Mouse (Mus musculus) Patski (cell line): Measurements from ENCODE around the gene Armt1. TPM values are rescaled to one million over a fixed set of nuclear protein-coding genes. Genes with fewer than 3 reads are reported as not detected.
"Not testable (repeated sequence)": the region's sequence is repeated elsewhere in the genome, so short reads cannot be mapped to it uniquely, and the experiment has no call there.

Experiments
- ATAC-seq: fragments of 100-300 bp; one replicate; pipeline ENCODE4 v1.8.0; 2021
- CTCF ChIA-PET: fragments of 350-600 bp; sonication (Branson Sonifier 250); formaldehyde crosslinking; loops from one replicate; lab custom pipeline; 2022; ENCODE audit warnings: inconsistent platforms; lab: Charles Lee
- POLR2A ChIA-PET: fragments of 350-600 bp; sonication (Branson Sonifier 250); formaldehyde crosslinking; loops from one replicate; lab custom pipeline; 2022; ENCODE audit warnings: antibody characterized with exemption, inconsistent platforms; lab: Charles Lee
- DNase-seq: peaks from one replicate; pipeline ENCODE4 v3.0.0-alpha.2; 2011; ENCODE audit warnings: low read depth, low spot score
- H3K27me3 ChIP-seq: fragments of 371-371 bp; one replicate; pipeline ENCODE4 v1.5.1; 2021
- CTCF ChIP-seq: fragments of 100-300 bp; IDR thresholded peaks from one replicate; pipeline ENCODE4 v1.5.1; 2021
- in situ Hi-C: fragments of 300-500 bp; cut with MboI; formaldehyde crosslinking; loops from 3 replicates; pipeline ENCODE4 v1.11.1; 2018; ENCODE audit warnings: low pct_unique_long_range_greater_than_20kb, mixed read lengths
- polyA plus RNA-seq: library from polyadenylated mRNA; unstranded; gene quantifications from one replicate; pipeline ENCODE4 v1.2.3, GENCODE M21; 2021

Armt1 gene
- polyA plus RNA-seq, 1 experiment from 2014 or later: 26.5 TPM

DNA sequence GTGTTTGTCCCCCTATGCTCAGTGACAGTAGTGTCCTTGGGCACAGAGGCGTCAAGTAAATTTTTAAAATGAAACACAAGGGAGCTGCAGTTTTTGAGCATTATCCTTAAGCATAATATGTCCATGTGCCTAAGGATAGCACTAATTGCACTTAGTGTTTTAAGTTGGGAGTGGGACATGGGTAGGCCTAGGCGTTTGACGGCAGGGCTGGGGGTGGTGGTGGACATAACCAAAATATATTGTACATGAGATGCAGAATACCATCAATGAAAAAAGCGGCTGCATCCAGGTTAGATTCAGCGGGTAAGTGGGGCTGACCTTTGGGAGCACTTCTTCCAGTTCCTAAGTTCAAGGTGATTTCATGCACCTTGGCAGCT lies 533 bp upstream of the Armt1 start:
- POLR2A ChIA-PET: interaction anchor here (0.7 to 2.1 kb wide), 4 partner anchors 9 to 942 kb away, joined by 5 to 6 read pairs (median 5); no protein-coding TSS in a partner anchor
- DNase-seq: no peak
- CTCF ChIA-PET: interaction anchor here (1.6 kb wide), 1 partner anchor 20 kb away, joined by 4 read pairs; no protein-coding TSS in a partner anchor
- no peaks in the 10 kb centered on the region for H3K27me3 ChIP-seq
- ATAC-seq: no peak
- no peak for TF ChIP-seq CTCF
- in situ Hi-C loops: no loop called here

DNA sequence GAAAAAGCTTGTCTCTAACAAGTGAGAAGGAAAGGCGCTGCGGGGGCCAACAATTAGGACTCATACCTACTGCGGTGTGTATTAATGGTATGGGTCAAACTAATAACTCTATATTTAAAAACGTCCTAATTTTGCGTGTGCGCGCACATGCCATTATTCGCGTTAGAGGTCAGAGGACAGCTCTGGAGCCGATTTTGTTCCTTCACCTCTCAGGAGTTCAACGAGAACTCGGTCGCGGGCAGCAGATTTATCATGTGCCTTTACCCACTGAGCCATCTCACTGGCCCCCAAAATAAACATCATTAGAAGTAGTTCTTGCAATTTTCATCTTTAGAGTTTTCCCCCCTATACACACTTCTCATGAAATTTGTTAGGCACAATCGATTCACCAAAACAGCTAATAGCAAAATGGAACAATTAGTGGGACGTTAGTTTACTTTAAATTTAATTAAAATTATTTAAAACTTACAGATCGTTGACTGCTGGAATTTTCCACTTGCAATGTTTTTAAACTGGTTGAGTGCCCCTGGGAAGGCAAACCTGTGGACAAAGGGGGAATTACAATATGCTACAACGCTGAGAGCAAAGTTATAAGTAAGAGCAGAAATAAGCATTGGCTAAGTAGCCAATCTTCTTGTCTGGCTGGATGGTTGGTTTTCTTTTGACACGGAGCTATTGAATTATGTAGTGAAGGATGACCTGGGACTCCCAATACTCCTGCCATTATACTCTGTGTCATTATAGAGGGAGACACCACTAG lies 909 bp downstream of the Armt1 start:
- ChIA-PET POLR2A (interaction anchor here (0.6 to 1.3 kb wide), 4 partner anchors 10 to 1083 kb away, joined by 3 to 10 read pairs (median 4); partner anchors contain the start of gene Mthfd1l), CTCF (interaction anchor here (0.6 to 1.6 kb wide), 4 partner anchors 21 to 205 kb away, joined by 3 to 4 read pairs (median 3); no protein-coding TSS in a partner anchor)
- TF ChIP-seq CTCF: peak; percentile 50
- in situ Hi-C loops: no loop called here
- ATAC-seq (peak; percentile 58), DNase-seq (no peak)
- no peaks in the 10 kb centered on the region for H3K27me3 ChIP-seq

DNA sequence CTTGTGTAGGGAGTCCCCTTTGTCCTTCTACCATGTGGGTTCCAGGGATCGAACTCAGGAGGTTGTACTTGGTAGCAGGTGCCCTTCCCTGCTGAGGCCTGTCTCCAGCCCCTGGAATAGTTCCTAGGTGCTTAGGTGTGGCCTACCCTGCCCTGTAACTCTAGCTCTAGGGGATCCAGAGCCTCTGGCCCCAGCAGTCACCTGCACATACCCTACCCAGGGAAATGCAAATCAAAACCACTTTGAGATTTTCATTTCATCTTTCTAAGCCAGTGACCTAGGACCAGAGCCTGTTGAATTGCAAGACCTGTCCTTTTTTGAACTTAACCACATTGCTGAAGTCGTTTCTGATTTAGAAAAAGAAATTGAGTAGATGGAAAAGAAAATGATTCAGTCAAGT lies 1.6 kb downstream of the Armt1 start:
- ATAC-seq, DNase-seq, POLR2A ChIA-PET, in situ Hi-C loops, H3K27me3 ChIP-seq: not testable (repeated sequence)
- CTCF ChIA-PET: interaction anchor here (0.6 kb wide), 1 partner anchor 204 kb away, joined by 3 read pairs; no protein-coding TSS in a partner anchor

DNA sequence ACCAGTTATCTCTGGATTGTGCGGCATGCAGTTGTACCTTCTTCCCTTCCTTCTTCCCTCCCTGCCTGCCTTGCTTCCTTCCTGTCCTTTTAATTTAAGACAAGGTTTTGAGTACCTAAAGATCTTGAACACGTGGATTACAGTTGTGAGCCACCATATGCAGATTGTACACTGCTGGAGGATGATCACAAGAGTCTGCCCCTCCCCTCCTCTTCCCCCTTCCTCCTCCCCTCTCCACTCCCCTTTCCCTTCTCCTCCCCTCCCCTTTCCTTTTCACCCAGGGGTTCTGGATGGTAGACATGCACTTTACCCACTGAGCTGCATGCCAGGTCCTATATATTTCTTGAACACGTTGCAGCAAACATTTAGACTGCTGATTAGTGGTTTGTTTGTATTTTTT lies 3.1 kb downstream of the Armt1 start:
- DNase-seq (no peak), ATAC-seq (no peak)
- in situ Hi-C loops: no loop called here
- ChIA-PET POLR2A (no interaction called here), CTCF (interaction anchor here (1.0 kb wide), 1 partner anchor 27 kb away, joined by 3 read pairs; no protein-coding TSS in a partner anchor)
- no peak for TF ChIP-seq CTCF
- no peaks in the 10 kb centered on the region for H3K27me3 ChIP-seq

DNA sequence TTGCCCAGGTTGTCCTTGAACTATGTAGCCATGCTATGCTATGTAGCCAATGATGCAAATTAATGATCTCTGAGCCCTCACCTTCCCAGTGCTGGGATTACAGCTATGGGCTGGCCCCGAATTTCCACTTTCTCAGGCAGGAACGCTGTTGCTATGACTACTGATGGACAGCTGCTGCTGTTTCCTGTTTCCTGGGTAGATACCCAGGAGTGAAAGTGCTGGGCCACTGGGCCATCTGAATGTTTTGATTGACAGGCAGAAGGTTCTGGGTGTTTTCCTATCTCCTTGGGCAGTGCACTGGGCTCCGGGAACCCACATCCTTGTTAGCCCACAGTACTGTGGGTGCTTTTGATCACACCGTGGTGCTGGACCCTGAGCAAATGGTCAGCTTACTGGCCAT lies 24.1 kb downstream of the Armt1 start:
- in situ Hi-C loops: no loop called here
- H3K27me3 ChIP-seq: no peaks in the 10 kb centered on the region
- CTCF ChIA-PET: no interaction called here
- DNase-seq (no peak), ATAC-seq (no peak)
- TF ChIP-seq CTCF: no peak
- POLR2A ChIA-PET: no interaction called here

DNA sequence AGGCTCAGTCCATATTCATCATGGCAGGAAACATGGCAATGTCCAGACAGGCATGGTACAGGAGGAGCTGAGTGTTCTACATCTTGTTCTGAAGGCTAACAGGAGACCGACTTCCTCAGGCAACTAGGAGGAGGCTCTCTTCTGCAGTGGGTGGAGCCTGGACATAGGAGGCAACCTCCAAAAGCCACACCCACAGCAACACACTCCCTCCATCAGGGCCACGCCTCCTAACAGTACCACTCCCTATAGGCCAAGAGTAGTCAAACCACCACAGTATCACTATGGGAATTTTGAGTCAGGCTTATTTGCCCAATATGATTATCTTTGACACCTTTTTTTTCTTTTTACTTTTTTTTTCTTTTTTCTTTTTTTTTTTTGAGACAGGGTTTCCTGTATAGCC lies 27.9 kb downstream of the Armt1 start:
- DNase-seq: no peak
- ChIA-PET CTCF (no interaction called here), POLR2A (no interaction called here)
- no peaks in the 10 kb centered on the region for H3K27me3 ChIP-seq
- no peak for TF ChIP-seq CTCF
- ATAC-seq: no peak
- in situ Hi-C loops: no loop called here

DNA sequence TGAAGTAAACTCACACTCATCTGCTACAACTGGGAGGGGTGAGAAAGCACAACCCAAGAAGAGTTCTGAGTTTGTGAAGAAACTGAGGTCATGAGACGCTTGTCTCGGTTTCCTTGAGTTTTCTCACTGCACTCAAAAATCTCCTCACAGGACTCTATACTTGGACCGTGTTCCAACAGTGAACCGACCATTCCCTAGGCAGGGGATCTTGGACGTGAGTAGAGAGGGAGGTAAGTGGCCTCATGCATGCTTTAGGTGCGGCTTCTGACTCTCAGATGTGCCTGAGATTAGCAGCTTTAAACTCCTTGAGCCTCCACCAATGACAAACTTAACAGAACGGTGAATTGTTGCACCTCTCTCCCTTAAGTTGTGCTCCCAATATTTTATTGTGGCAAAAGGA lies 33.5 kb downstream of the Armt1 start:
- ChIA-PET CTCF (no interaction called here), POLR2A (no interaction called here)
- no peak for ATAC-seq
- H3K27me3 ChIP-seq: no peaks in the 10 kb centered on the region
- in situ Hi-C loops: no loop called here
- DNase-seq: no peak
- no peak for TF ChIP-seq CTCF

DNA sequence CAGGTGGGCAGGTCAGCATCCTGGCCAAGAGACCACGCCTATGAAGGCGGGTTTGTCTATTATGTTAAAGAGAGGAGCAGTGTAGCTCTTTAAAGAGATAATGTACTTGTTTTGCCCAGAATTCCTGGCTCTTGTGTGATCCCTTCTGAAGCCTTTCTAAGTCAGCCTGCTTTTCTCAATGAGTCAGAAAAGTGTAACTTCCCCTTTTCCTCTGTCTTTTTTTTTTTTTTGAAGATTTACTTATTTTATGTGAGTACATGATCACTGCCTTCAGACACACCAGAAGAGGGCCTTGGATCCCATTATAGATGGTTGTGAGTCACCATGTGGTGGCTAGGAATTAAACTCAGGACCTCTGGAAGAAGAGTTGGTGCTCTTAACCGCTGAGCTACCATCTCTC lies 37.1 kb downstream of the Armt1 start:
- POLR2A ChIA-PET: no interaction called here
- H3K27me3 ChIP-seq: no peaks in the 10 kb centered on the region
- DNase-seq (no peak), ATAC-seq (no peak)
- no peak for TF ChIP-seq CTCF
- CTCF ChIA-PET: interaction anchor here (0.9 to 1.1 kb wide), 2 partner anchors 12 to 17 kb away, joined by 3 read pairs; no protein-coding TSS in a partner anchor
- in situ Hi-C loops: no loop called here

- ChIA-PET POLR2A (no interaction called here), CTCF (no interaction called here)
- no peak for DNase-seq
- ATAC-seq: no peak
- in situ Hi-C loops: no loop called here
- TF ChIP-seq CTCF: no peak
- no peaks in the 10 kb centered on the region for H3K27me3 ChIP-seq
Measured at GRCm38 (mm10) chr10:4473591-4473993, 41.3 kb downstream of the Armt1 start.

DNA sequence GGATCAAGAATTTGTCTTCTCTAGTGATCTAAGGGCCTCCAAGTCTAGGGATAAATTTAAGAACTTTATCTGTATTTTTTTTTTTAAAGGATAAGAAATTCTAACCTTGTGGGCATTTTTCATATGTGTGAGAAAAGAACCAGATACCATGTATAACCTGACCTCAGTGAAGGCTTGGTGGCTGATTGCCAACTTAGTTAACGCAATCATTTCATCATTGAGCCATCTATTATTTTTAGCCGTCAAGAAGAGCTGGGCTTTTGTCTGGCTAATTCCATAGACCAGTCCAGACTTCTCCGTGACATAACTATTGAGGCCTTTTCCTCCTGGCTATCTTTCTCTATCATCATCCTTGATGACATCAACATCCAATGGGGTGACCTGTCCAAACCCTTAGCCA lies 43.2 kb downstream of the Armt1 start:
- in situ Hi-C loops: no loop called here
- DNase-seq: no peak
- H3K27me3 ChIP-seq: no peaks in the 10 kb centered on the region
- POLR2A ChIA-PET: no interaction called here
- TF ChIP-seq CTCF: no peak
- CTCF ChIA-PET: no interaction called here
- no peak for ATAC-seq

GRCm38 (mm10) chr10:4476604-4477003 lies 44.3 kb downstream of the Armt1 start:
- no peaks in the 10 kb centered on the region for H3K27me3 ChIP-seq
- TF ChIP-seq CTCF: no peak
- POLR2A ChIA-PET: no interaction called here
- DNase-seq (no peak), ATAC-seq (no peak)
- in situ Hi-C loops: no loop called here
- CTCF ChIA-PET: no interaction called here
